ENCODE assay signal across 8 mouse cellular contexts in the genomic region with DNA sequence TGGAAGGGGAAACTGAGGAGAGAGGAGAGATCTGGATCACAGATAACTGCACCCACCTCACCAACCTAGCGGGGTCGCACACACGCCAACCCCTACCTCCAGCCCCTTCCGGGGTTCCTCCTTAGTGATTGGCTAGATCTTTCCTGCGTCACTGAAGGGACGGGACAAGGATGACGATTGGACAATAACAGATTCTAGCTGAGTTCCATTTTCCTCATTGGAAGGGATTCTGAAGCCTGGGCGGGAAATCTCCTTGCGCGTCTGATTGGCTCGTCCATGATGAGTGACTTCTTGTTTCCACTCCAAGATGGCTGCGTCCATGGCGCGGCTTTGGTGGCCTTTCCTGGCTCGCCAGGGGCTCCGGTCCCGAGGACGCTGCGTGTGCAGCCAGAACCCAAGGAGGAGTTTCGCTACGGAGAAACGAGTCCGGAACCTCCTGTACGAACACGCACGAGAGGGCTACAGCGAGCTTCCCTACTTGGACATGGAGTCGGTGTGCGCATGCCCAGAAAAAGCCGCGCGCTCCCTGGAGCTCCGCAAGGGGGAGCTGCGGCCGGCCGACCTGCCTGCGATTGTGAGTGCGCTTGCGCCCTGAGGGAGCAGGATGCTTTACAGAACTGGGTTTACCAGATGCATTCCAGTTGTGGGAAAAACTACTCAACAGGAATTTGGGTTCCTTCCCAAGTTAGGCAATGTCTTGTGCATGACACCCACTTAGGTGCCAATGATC. TPM values are rescaled to one million over a fixed set of nuclear protein-coding genes. Genes with fewer than 3 reads are reported as not detected.
DNase-seq lines count a peak whose midpoint lies in the region; ATAC-seq and TF ChIP-seq lines count a peak whose summit lies in the region.

A gene (minus strand): TSS at position 112 of the 730 bp plus-strand sequence.
A gene (plus strand): TSS at position 284 of the 730 bp plus-strand sequence.

- no peaks in the 10 kb centered on the region for H3K27me3 ChIP-seq in heart, embryonic 12.5 days (replicated peaks)
- H3K27me3 ChIP-seq in kidney, postnatal 0 days (ENCODE audit: insufficient read depth, low read length) = no peaks in the 10 kb centered on the region
- no peaks in the 10 kb centered on the region for H3K27me3 ChIP-seq in liver, embryonic 11.5 days (replicated peaks; ENCODE audit: control insufficient read depth, insufficient read depth, low read length)
- H3K27me3 ChIP-seq in stomach, embryonic 14.5 days (ENCODE audit: control insufficient read depth, insufficient read depth, low read length) = no peaks in the 10 kb centered on the region

- H3K9me3 ChIP-seq in heart, embryonic 12.5 days (replicated peaks) = no peaks in the 10 kb centered on the region
- no peaks in the 10 kb centered on the region for H3K9me3 ChIP-seq in kidney, postnatal 0 days (replicated peaks; ENCODE audit: low read length)
- H3K9me3 ChIP-seq in liver, embryonic 11.5 days (ENCODE audit: control insufficient read depth, low read length) = no peaks in the 10 kb centered on the region
- no peaks in the 10 kb centered on the region for H3K9me3 ChIP-seq in stomach, embryonic 14.5 days (ENCODE audit: control insufficient read depth, low read depth, low read length)

- peak; percentile 95 for ATAC-seq in erythroid progenitor cell, adult 5-6 weeks (replicated peaks; ENCODE audit: low FRiP score, poor library complexity, severe bottlenecking)
- ATAC-seq in heart, embryonic 12.5 days (ENCODE audit: insufficient number of reproducible peaks, low FRiP score) = peak; percentile 97
- peak; percentile 97 for ATAC-seq in kidney, postnatal 0 days (replicated peaks; ENCODE audit: low FRiP score, low read depth)
- ATAC-seq in liver, embryonic 11.5 days (replicated peaks; ENCODE audit: low FRiP score) = peak; percentile 97
- peak; percentile 97 for ATAC-seq in stomach, embryonic 14.5 days (ENCODE audit: insufficient number of reproducible peaks, insufficient read depth, low FRiP score, low read depth)

- WGBS in heart, embryonic 12.5 days = under 1% methylated on average over 39 of the region's 39 CpGs
- WGBS in kidney, postnatal 0 days = under 1% methylated on average over 39 of the region's 39 CpGs
- under 1% methylated on average over 39 of the region's 39 CpGs for WGBS in liver, embryonic 11.5 days
- under 1% methylated on average over 39 of the region's 39 CpGs for WGBS in stomach, embryonic 14.5 days

- DNase-seq in CD4-positive helper T cell, adult 2 months (ENCODE audit: low read depth, low spot score) = peak; percentile 98
- peak; percentile 98 for DNase-seq in brain, embryonic 18.5 days (ENCODE audit: low read depth, low spot score)
- peak; percentile 100 for DNase-seq in kidney, postnatal 0 days (ENCODE audit: low spot score)
- DNase-seq in liver, embryonic 11.5 days (ENCODE audit: low spot score) = peak; percentile 98
- peak; percentile 98 for DNase-seq in naive thymus-derived CD4-positive, alpha-beta T cell, adult 2 months (ENCODE audit: low read depth)

- H3K27ac ChIP-seq in heart, embryonic 12.5 days (ENCODE audit: poor library complexity, severe bottlenecking) = peak within 1 kb of the TSS; percentile 67; the same call in 1 of the 2 replicates
- H3K27ac ChIP-seq in kidney, postnatal 0 days = peak within 1 kb of the TSS; percentile 85
- peak within 1 kb of the TSS; percentile 20 for H3K27ac ChIP-seq in liver, embryonic 11.5 days (ENCODE audit: low read depth, low read length)
- H3K27ac ChIP-seq in stomach, embryonic 14.5 days (ENCODE audit: low read length) = peak within 1 kb of the TSS; percentile 79

- H3K4me1 ChIP-seq in heart, embryonic 12.5 days (replicated peaks) = peaks cover 14% of the 10 kb centered on the region
- H3K4me1 ChIP-seq in kidney, postnatal 0 days (replicated peaks; ENCODE audit: insufficient read depth, low read length) = 0 out of 2 replicates have a peak, but pooled peaks cover 3% of the 10 kb centered on the region
- H3K4me1 ChIP-seq in liver, embryonic 11.5 days (replicated peaks; ENCODE audit: control insufficient read depth, insufficient read depth, low read length) = peaks cover 15% of the 10 kb centered on the region
- H3K4me1 ChIP-seq in stomach, embryonic 14.5 days (ENCODE audit: control insufficient read depth, insufficient read depth, low read length) = peaks cover 4% of the 10 kb centered on the region; the same call in 1 of the 2 replicates

- H3K4me2 ChIP-seq in heart, embryonic 12.5 days = peak within 1 kb of the TSS; percentile 85
- peak within 1 kb of the TSS; percentile 82 for H3K4me2 ChIP-seq in kidney, postnatal 0 days (ENCODE audit: low read length)
- peak within 1 kb of the TSS; percentile 95 for H3K4me2 ChIP-seq in liver, embryonic 11.5 days
- H3K4me2 ChIP-seq in stomach, embryonic 14.5 days (replicated peaks; ENCODE audit: low read depth, low read length) = peak within 1 kb of the TSS; percentile 92

- peak within 1 kb of the TSS; percentile 80 for H3K9ac ChIP-seq in heart, embryonic 12.5 days
- peak within 1 kb of the TSS; percentile 74 for H3K9ac ChIP-seq in kidney, postnatal 0 days (ENCODE audit: low read depth, low read length)
- H3K9ac ChIP-seq in liver, embryonic 11.5 days (ENCODE audit: low read depth, low read length) = peak within 1 kb of the TSS; percentile 77
- peak within 1 kb of the TSS; percentile 78 for H3K9ac ChIP-seq in stomach, embryonic 14.5 days (replicated peaks; ENCODE audit: low read depth, low read length)

- H3K36me3 ChIP-seq in heart, embryonic 12.5 days = peaks cover 57% of the 10 kb centered on the region
- peaks cover 13% of the 10 kb centered on the region; the same call in 1 of the 2 replicates for H3K36me3 ChIP-seq in kidney, postnatal 0 days (ENCODE audit: insufficient read depth, low read length)
- peaks cover 26% of the 10 kb centered on the region for H3K36me3 ChIP-seq in liver, embryonic 11.5 days (ENCODE audit: control insufficient read depth, insufficient read depth, low read length)
- H3K36me3 ChIP-seq in stomach, embryonic 14.5 days (ENCODE audit: control insufficient read depth, insufficient read depth, low read length) = peaks cover 7% of the 10 kb centered on the region; the same call in 1 of the 2 replicates

- peak; percentile 94 for TF ChIP-seq CTCF in kidney, postnatal 0 days (IDR thresholded peaks at IDR 0.05; ENCODE audit: low read depth)

- H3K4me3 ChIP-seq in heart, embryonic 12.5 days = peak within 1 kb of the TSS; percentile 64
- peak within 1 kb of the TSS; percentile 74 for H3K4me3 ChIP-seq in kidney, postnatal 0 days (replicated peaks; ENCODE audit: low read depth, low read length)
- peak within 1 kb of the TSS; percentile 76 for H3K4me3 ChIP-seq in liver, embryonic 11.5 days (ENCODE audit: low read depth, low read length)
- H3K4me3 ChIP-seq in stomach, embryonic 14.5 days (ENCODE audit: low read depth, low read length) = peak within 1 kb of the TSS; percentile 52

RNA-seq across cellular contexts. Expression of the first gene that starts in this region (rescaled TPM):
- 12.6 and 27.2 TPM in 2 replicates for total RNA-seq in erythroid progenitor cell, adult 5-6 weeks (2015; ENCODE audit: low replicate concordance)
- total RNA-seq in erythroid progenitor cell, adult 5-6 weeks (2017; ENCODE audit: low replicate concordance) = 16.2 and 17.5 TPM in 2 replicates
- 116 TPM in 2 replicates for polyA plus RNA-seq in heart, embryonic 12.5 days (2016; fragmentation: Nextera tagmentation; extraction: Ambion mirVana)
- 143 and 151 TPM in 2 replicates for polyA plus RNA-seq in kidney, postnatal 0 days (2015; fragmentation: Nextera tagmentation; extraction: Ambion mirVana)
- 172 and 180 TPM in 2 replicates for polyA plus RNA-seq in liver, embryonic 11.5 days (2014; fragmentation: Nextera tagmentation; extraction: Ambion mirVana)
- polyA plus RNA-seq in stomach, embryonic 14.5 days (2014; fragmentation: Nextera tagmentation; extraction: Ambion mirVana) = 129 and 153 TPM in 2 replicates

RNA-seq across cellular contexts. Expression of the second gene that starts in this region (rescaled TPM):
- total RNA-seq in erythroid progenitor cell, adult 5-6 weeks (2015; ENCODE audit: low replicate concordance) = 1.3 and 6.1 TPM in 2 replicates
- 0.39 and 4.4 TPM in 2 replicates for total RNA-seq in erythroid progenitor cell, adult 5-6 weeks (2017; ENCODE audit: low replicate concordance)
- polyA plus RNA-seq in heart, embryonic 12.5 days (2016; fragmentation: Nextera tagmentation; extraction: Ambion mirVana) = 23.2 and 27.3 TPM in 2 replicates
- polyA plus RNA-seq in kidney, postnatal 0 days (2015; fragmentation: Nextera tagmentation; extraction: Ambion mirVana) = 20.2 and 21.5 TPM in 2 replicates
- 31.3 and 35.3 TPM in 2 replicates for polyA plus RNA-seq in liver, embryonic 11.5 days (2014; fragmentation: Nextera tagmentation; extraction: Ambion mirVana)
- polyA plus RNA-seq in stomach, embryonic 14.5 days (2014; fragmentation: Nextera tagmentation; extraction: Ambion mirVana) = 24.2 and 24.9 TPM in 2 replicates

Comparison
In these comparisons a context has a peak if more than half of its experiments do, and no peak if none do; other contexts are left out.
1. Peak in every context shown above with its lines: DNase-seq, ATAC-seq, H3K4me3 ChIP-seq and H3K27ac ChIP-seq.
2. H3K27ac ChIP-seq: peak in every context shown above with its lines; median percentile 85 in kidney, postnatal 0 days; 79 in stomach, embryonic 14.5 days; 67 in heart, embryonic 12.5 days; 20 in liver, embryonic 11.5 days.